Mouse (Mus musculus) hindbrain, embryonic 10.5 days (tissue): ENCODE measurements at regions not wholly inside any gene's neighbourhood (a gene's known extent, or its start where the extent isn't known, plus 50 kb on each side); places are given as distances from the start of the nearest gene placed in this dataset.
"Not testable (repeated sequence)": the region's sequence is repeated elsewhere in the genome, so short reads cannot be mapped to it uniquely, and the experiment has no call there.

Experiments used
- DNase-seq: peaks from one replicate; pipeline ENCODE4 v3.0.0-alpha.2; 2017; ENCODE audit warnings: low spot score
- H3K27ac ChIP-seq: fragments of 300-500 bp; sonication (generic); 2 replicates; pipeline ENCODE4 v1.5.1; 2016; ENCODE audit warnings: mild to moderate bottlenecking, moderate library complexity
- H3K27me3 ChIP-seq: fragments of 300-500 bp; sonication (generic); 2 replicates; pipeline ENCODE4 v1.6.1; 2016; ENCODE audit warnings: mild to moderate bottlenecking; ENCODE audit not compliant: poor library complexity, insufficient read depth, severe bottlenecking
- H3K36me3 ChIP-seq: fragments of 300-500 bp; sonication (generic); 2 replicates; pipeline ENCODE4 v1.6.1; 2016; ENCODE audit warnings: mild to moderate bottlenecking, moderate library complexity
- H3K4me1 ChIP-seq: fragments of 300-500 bp; sonication (generic); replicated peaks from 2 replicates; pipeline ENCODE4 v1.6.1; 2016; ENCODE audit warnings: mild to moderate bottlenecking
- H3K4me3 ChIP-seq: fragments of 300-500 bp; sonication (generic); 2 replicates; pipeline ENCODE4 v1.5.1; 2016; ENCODE audit warnings: mild to moderate bottlenecking, moderate library complexity
- H3K9me3 ChIP-seq: fragments of 300-500 bp; sonication (generic); 2 replicates; pipeline ENCODE4 v1.6.1; 2016; ENCODE audit warnings: mild to moderate bottlenecking, moderate library complexity
- WGBS: fragments of 180-500 bp; shearing (Covaris S2); methylation state at CpG from one replicate; pipeline ENCODE4 v1.1.7; 2016; 5-methylcytosine and 5-hydroxymethylcytosine counted together

DNA sequence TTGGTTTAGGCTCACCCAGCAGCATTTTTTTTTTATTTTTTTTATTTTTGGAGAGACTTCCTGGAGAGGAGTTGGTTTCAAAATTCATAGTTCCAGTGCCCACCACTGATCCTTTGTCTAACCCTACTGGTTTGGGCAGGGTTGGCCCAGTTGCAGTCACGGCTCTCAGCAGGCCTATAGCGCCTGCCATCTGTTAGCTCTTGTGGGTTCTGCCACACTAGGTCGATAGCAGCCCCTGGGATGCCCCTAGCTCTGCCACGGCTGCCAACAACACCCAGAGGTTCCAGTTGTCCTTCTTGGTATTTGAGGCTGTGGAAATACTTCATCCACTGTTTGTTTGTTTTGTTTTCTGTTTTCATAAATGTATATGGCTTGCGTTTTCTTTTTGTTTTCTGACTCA, 357.9 kb downstream of the Fut8 start:
- H3K9me3 ChIP-seq, result no peaks in the 10 kb centered on the region
- H3K27me3 ChIP-seq, result no peaks in the 10 kb centered on the region
- H3K4me1 ChIP-seq, result peaks cover 21% of the 10 kb centered on the region
- H3K27ac ChIP-seq, result no peak overlapping the region
- H3K36me3 ChIP-seq, result no peaks in the 10 kb centered on the region
- 84% methylated on average over 5 of the region's 5 CpGs for WGBS
- no peak for DNase-seq
- no peak overlapping the region for H3K4me3 ChIP-seq

- 77% methylated on average over 3 of the region's 3 CpGs for WGBS
- H3K36me3 ChIP-seq, result no peaks in the 10 kb centered on the region
- no peaks in the 10 kb centered on the region for H3K27me3 ChIP-seq
- no peak for DNase-seq
- H3K27ac ChIP-seq, result no peak overlapping the region
- no peak overlapping the region for H3K4me3 ChIP-seq
- peaks cover 21% of the 10 kb centered on the region for H3K4me1 ChIP-seq
- H3K9me3 ChIP-seq, result no peaks in the 10 kb centered on the region
These were observed 358.8 kb downstream of the Fut8 start for GRCm38 (mm10) chr12:77596676-77597075.

DNA sequence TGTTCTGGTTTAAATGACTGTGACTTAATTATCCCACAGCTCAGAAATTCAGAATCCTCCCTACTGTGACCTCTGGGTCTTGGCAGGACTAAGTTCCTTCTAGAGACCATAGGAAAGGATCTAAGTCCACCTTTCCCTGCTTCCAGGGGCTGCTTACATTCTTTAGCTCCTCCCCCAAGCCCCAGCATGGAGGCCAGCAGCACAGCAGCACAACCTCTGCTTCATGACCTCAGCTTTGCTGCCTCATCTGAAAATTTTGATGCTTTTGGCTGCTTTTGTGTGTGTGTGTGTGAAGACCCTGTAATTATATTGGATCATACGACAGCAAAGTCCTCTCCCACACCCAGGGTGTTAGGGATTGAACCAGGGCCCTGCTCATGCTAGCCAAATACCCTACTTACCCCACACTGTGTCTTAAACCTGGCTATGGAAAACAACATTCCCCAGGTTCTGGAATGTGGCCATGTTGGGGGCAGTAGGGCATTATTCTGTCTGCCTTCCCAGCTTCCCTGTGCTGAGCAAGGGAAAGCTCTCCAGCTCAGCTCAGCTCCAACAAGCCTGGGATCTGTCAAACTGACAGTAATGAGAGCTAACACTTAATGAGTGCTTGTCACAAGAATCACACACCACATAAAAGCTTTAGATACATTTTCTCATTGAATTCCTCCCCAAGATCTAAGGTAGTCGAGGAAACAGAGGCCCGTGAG, 359.9 kb downstream of the Fut8 start:
- H3K9me3 ChIP-seq, result no peaks in the 10 kb centered on the region
- no peak overlapping the region for H3K4me3 ChIP-seq
- H3K27ac ChIP-seq, result peak overlapping the region; percentile 30; the same call in 1 of the 2 replicates
- H3K4me1 ChIP-seq, result peaks cover 21% of the 10 kb centered on the region
- no peaks in the 10 kb centered on the region for H3K36me3 ChIP-seq
- 47% methylated on average over 3 of the region's 3 CpGs for WGBS
- no peaks in the 10 kb centered on the region for H3K27me3 ChIP-seq
- DNase-seq, result no peak

GRCm38 (mm10) chr12:77598334-77598715, 360.4 kb downstream of the Fut8 start:
- Histone ChIP-seq H3K4me3 (no peak overlapping the region), H3K27ac (peak overlapping the region; percentile 30; the same call in 1 of the 2 replicates), H3K36me3 (no peaks in the 10 kb centered on the region), H3K27me3 (no peaks in the 10 kb centered on the region), H3K4me1 (peaks cover 21% of the 10 kb centered on the region), H3K9me3 (no peaks in the 10 kb centered on the region)
- WGBS, result 60% methylated on average over 7 of the region's 7 CpGs
- peak; percentile 9 for DNase-seq

- Histone ChIP-seq H3K27me3 (no peaks in the 10 kb centered on the region), H3K4me1 (peaks cover 21% of the 10 kb centered on the region), H3K27ac (no peak overlapping the region), H3K4me3 (no peak overlapping the region), H3K9me3 (no peaks in the 10 kb centered on the region), H3K36me3 (no peaks in the 10 kb centered on the region)
- 76% methylated on average over 2 of the region's 2 CpGs for WGBS
- no peak for DNase-seq
These were observed 361.5 kb downstream of the Fut8 start for GRCm38 (mm10) chr12:77599391-77599790.

GRCm38 (mm10) chr12:77603832-77604501, 366.0 kb downstream of the Fut8 start:
- H3K9me3 ChIP-seq, result no peaks in the 10 kb centered on the region
- no peaks in the 10 kb centered on the region for H3K4me1 ChIP-seq
- no peak overlapping the region for H3K27ac ChIP-seq
- H3K36me3 ChIP-seq, result no peaks in the 10 kb centered on the region
- no peak overlapping the region for H3K4me3 ChIP-seq
- DNase-seq, result no peak
- no peaks in the 10 kb centered on the region for H3K27me3 ChIP-seq
- 90% methylated on average over 12 of the region's 12 CpGs for WGBS

DNA sequence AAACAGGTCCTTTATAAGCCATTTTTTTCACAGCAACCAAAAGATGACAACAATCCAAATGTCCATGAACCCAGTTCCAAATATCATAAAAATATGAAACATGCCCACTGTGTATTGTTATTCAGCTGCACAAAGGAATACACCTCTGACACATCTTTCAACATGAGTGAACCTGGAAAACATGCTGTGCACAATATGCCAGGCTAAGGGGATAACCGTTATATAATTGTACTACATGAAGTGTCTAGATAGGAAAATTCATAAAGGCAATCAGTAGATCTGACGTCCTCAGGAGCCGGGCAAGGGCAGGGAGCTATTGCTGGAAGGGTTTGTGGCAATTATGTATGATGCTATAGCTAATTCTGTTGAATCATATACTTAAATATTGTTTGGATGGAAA, 379.6 kb downstream of the Fut8 start:
- Histone ChIP-seq H3K27ac (no peak overlapping the region), H3K36me3 (no peaks in the 10 kb centered on the region), H3K27me3 (no peaks in the 10 kb centered on the region), H3K9me3 (no peaks in the 10 kb centered on the region), H3K4me1 (no peaks in the 10 kb centered on the region), H3K4me3 (no peak overlapping the region)
- WGBS, result 95% methylated on average over 3 of the region's 3 CpGs
- no peak for DNase-seq

DNA sequence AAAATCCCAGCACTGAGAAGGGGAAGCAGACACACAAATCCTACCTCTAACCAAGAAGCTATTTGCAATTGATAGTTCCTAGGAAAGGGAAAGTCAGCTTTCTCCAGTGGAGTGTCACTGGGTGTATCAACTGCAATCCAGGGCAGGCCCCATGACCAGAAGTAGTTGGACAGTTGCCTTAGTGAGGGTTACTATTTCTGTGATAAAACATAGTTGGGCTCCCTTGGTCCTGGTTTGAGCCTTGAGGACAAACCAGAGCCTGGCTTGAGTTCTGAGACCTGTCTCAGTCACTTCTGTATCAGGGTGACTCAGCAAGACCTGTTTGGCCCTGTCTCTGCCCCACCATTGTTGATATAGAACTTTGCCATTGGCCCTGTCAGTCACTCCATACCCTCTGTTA, 384.3 kb downstream of the Fut8 start:
- Histone ChIP-seq H3K4me3 (no peak overlapping the region), H3K4me1 (no peaks in the 10 kb centered on the region), H3K27ac (no peak overlapping the region), H3K27me3 (no peaks in the 10 kb centered on the region), H3K36me3 (no peaks in the 10 kb centered on the region), H3K9me3 (no peaks in the 10 kb centered on the region)
- DNase-seq, result no peak

DNA sequence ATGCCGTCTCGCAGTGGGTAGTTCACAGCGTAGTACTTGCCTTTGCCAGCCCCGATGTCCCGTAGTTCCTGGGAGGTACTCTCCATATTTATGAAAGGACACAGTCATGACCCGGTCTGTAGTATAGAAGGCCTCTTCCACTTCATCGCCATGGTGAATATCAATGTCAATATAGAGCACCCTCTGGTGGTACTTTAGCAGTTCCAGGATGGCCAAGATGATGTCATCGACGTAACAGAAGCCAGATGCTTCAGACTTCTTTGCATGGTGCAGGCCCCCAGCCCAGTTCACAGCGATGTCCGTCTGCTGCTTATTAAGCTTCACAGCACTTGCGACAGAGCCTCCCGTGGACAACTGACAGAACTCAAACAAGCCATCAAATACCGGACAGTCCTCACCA, 386.4 kb downstream of the Fut8 start:
- H3K4me3 ChIP-seq, H3K36me3 ChIP-seq, H3K9me3 ChIP-seq, H3K27me3 ChIP-seq, DNase-seq, H3K4me1 ChIP-seq, H3K27ac ChIP-seq: not testable (repeated sequence)
- 90% methylated on average over 14 of the region's 14 CpGs for WGBS

GRCm38 (mm10) chr12:77628358-77628850, 390.5 kb downstream of the Fut8 start:
- Histone ChIP-seq H3K4me3 (no peak overlapping the region), H3K36me3 (no peaks in the 10 kb centered on the region), H3K27ac (no peak overlapping the region), H3K4me1 (no peaks in the 10 kb centered on the region), H3K27me3 (no peaks in the 10 kb centered on the region), H3K9me3 (no peaks in the 10 kb centered on the region)
- no peak for DNase-seq

GRCm38 (mm10) chr12:77633981-77634650, 396.2 kb downstream of the Fut8 start:
- WGBS, result 42% methylated on average over 10 of the region's 10 CpGs
- no peaks in the 10 kb centered on the region for H3K27me3 ChIP-seq
- H3K36me3 ChIP-seq, result no peaks in the 10 kb centered on the region
- peaks cover 8% of the 10 kb centered on the region; the same call in 1 of the 2 replicates for H3K4me1 ChIP-seq
- no peak overlapping the region for H3K27ac ChIP-seq
- H3K4me3 ChIP-seq, result no peak overlapping the region
- H3K9me3 ChIP-seq, result no peaks in the 10 kb centered on the region
- no peak for DNase-seq

- 83% methylated on average over 7 of the region's 7 CpGs for WGBS
- peaks cover 8% of the 10 kb centered on the region; the same call in 1 of the 2 replicates for H3K4me1 ChIP-seq
- H3K27me3 ChIP-seq, result no peaks in the 10 kb centered on the region
- H3K27ac ChIP-seq, result no peak overlapping the region
- H3K9me3 ChIP-seq, result no peaks in the 10 kb centered on the region
- no peak for DNase-seq
- H3K4me3 ChIP-seq, result no peak overlapping the region
- H3K36me3 ChIP-seq, result no peaks in the 10 kb centered on the region
These were observed 400.3 kb downstream of the Fut8 start for GRCm38 (mm10) chr12:77638266-77638665.

DNA sequence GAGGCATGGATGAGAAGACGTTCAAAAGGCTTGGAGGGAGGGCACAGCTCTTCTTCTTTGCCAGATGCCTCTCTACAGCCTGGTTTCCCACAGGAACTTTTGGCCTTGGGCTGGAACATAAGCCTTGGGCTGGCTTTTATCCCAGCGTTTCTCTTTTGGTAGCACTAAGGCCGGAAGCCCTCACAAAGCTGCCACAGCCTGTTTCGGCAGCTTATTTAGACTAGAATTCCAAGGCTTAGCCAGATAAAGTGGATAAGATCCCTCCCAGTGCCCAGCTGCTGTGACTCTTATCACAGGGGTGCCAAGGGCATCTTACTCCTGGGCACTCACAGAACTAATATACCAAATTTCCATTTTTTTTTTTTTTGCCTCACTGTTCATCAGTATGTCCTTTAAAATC, 404.4 kb downstream of the Fut8 start:
- no peaks in the 10 kb centered on the region for H3K27me3 ChIP-seq
- H3K4me1 ChIP-seq, result peaks cover 11% of the 10 kb centered on the region
- no peaks in the 10 kb centered on the region for H3K9me3 ChIP-seq
- 83% methylated on average over 4 of the region's 4 CpGs for WGBS
- H3K27ac ChIP-seq, result no peak overlapping the region
- no peak for DNase-seq
- H3K4me3 ChIP-seq, result no peak overlapping the region
- H3K36me3 ChIP-seq, result no peaks in the 10 kb centered on the region
